Mouse (Mus musculus): ENCODE measurements around the gene Retreg3.

DNA sequence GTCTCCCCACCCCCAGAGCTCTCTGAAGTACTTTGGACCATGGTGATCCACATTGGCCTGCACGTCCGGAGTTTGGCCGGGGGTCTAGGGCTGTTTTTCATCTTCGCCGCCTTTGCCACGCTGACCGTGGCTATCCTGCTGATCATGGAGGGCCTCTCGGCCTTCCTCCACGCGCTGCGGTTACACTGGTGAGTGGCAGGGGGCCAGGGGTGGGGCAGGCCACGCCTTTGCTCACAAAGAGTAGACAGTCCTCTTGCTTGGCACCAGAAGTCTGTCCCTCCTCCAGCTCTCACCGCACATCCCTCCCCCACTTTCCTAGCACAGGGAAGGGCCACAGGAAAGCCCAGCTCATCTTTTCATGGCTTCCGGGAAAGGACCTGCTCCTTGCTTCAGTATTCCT lies 64.3 kb downstream of the Retreg3 start:
- no peak for TF ChIP-seq POLR2A (IDR thresholded peaks at IDR 0.05; ENCODE audit: borderline replicate concordance, extremely low read depth, insufficient read depth, insufficient read length, poor library complexity, severe bottlenecking)
- TF ChIP-seq CTCF (IDR thresholded peaks at IDR 0.05; ENCODE audit: borderline replicate concordance, extremely low read depth, insufficient read depth, insufficient read length), result no peak
